ENCODE assay signal across 24 mouse cellular contexts in the genomic region with DNA sequence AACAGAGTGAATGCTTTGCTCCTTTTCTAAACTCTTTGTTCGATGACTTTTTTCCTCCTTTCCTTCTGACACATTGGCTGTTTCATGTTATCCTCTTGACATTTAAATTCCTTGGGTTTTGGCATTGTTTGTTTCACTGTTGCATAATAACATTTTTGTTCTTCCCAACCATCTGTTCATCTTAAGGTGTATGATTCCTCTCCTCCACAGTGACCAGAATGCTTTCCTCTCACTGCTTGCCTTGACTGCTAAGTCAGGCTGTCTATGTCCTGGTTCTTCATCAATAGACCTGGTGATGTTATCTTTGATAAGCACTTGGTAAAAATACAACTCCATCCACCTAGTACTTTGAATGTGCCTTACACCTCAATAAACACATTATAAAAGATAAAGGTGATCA. TPM values are rescaled to one million over a fixed set of nuclear protein-coding genes. Genes with fewer than 3 reads are reported as not detected.
DNase-seq lines count a peak whose midpoint lies in the region; TF ChIP-seq lines count a peak whose summit lies in the region.
"Had no signal": no experiment of that assay in that cellular context is flagged by ENCODE, and none has a peak within 500 bp of the region (broad histone marks: within the 10 kb centered on the region; RNA-seq: fewer than 3 reads in every experiment).

No protein-coding gene starts in this region.

- peak; percentile 91 for DNase-seq in cerebellum, adult 9-10 months
- no peak for DNase-seq in cerebellum, adult 11-12 months
- no peak for DNase-seq in layer of hippocampus, adult 2 months (ENCODE audit: low spot score in 2 of 2)
- DNase-seq in layer of hippocampus, postnatal 36 days = no peak
- peak; percentile 88 for DNase-seq in brain, adult 2 months (ENCODE audit: low read depth, low spot score)
- DNase-seq in gastrocnemius, postnatal 10 days = no peak
- DNase-seq: adrenal gland, adult 2 months; adrenal gland, postnatal 14 days; cerebellum, postnatal 36 days; embryo, embryonic 11 days; gastrocnemius, adult 2 months; gastrocnemius, postnatal 25 days; heart, adult 2 months; heart, postnatal 14 days had no signal

- no peak for TF ChIP-seq CTCF in layer of hippocampus, adult 2 months (conservative IDR thresholded peaks at IDR 0.05)

- H3K27ac ChIP-seq in layer of hippocampus, adult 2 months = peak overlapping the region; percentile 54; the same call in 1 of the 2 replicates
- H3K27ac ChIP-seq: embryonic facial prominence, embryonic 10.5 days; embryonic facial prominence, embryonic 13.5 days; forebrain, embryonic 12.5 days; forebrain, embryonic 15.5 days; gastrocnemius, adult 2 months; heart, adult 2 months; heart, embryonic 10.5 days; heart, embryonic 13.5 days; hindbrain, embryonic 12.5 days; hindbrain, embryonic 15.5 days had no signal

- H3K4me3 ChIP-seq in layer of hippocampus, adult 2 months = no peak overlapping the region
- H3K4me3 ChIP-seq: embryonic facial prominence, embryonic 10.5 days; embryonic facial prominence, embryonic 13.5 days; erythroblast, embryonic 14.5 days; forebrain, embryonic 12.5 days; forebrain, embryonic 15.5 days; gastrocnemius, adult 2 months; heart, adult 2 months; heart, embryonic 10.5 days; heart, embryonic 13.5 days; hindbrain, embryonic 12.5 days; hindbrain, embryonic 15.5 days had no signal

RNA-seq across cellular contexts. Expression of a gene that starts 52.2 kb away (rescaled TPM):
- 100 to 1,000 TPM; 300 to 306 TPM for total RNA-seq in layer of hippocampus, adult 2 months (2021)
- 100 to 1,000 TPM; 293 to 303 TPM for total RNA-seq in layer of hippocampus, postnatal 36 days (2021)
- total RNA-seq in gastrocnemius, postnatal 10 days (2021) = 10 to 100 TPM; 24.6 to 25.4 TPM
- total RNA-seq: MEL had no signal

RNA-seq across cellular contexts. Expression of a gene that starts 52.4 kb away (rescaled TPM):
- 10 to 100 TPM; 14.7 to 15.5 TPM for total RNA-seq in layer of hippocampus, adult 2 months (2021)
- 10 to 100 TPM; 12.3 to 13.9 TPM for total RNA-seq in layer of hippocampus, postnatal 36 days (2021)
- total RNA-seq in gastrocnemius, postnatal 10 days (2021) = under 1 TPM; 0.23 to 0.27 TPM
- total RNA-seq: gastrocnemius, postnatal 25 days; MEL had no signal

Comparison
In these comparisons a context has a peak if more than half of its experiments do, and no peak if none do; other contexts are left out.
1. DNase-seq: peak in cerebellum, adult 9-10 months (single experiment) and brain, adult 2 months (single experiment); none in cerebellum, adult 11-12 months (single experiment), layer of hippocampus, adult 2 months (0 of 2), layer of hippocampus, postnatal 36 days (0 of 2) and gastrocnemius, postnatal 10 days (single experiment).
2. RNA of a gene that starts 52.2 kb away (total RNA-seq): 300 to 306 TPM in layer of hippocampus, adult 2 months and 293 to 303 TPM in layer of hippocampus, postnatal 36 days; 24.6 to 25.4 TPM in gastrocnemius, postnatal 10 days; every median in the first group is over 10 times any median in the second.
3. RNA of a gene that starts 52.4 kb away (total RNA-seq): 14.7 to 15.5 TPM in layer of hippocampus, adult 2 months and 12.3 to 13.9 TPM in layer of hippocampus, postnatal 36 days; 0.23 to 0.27 TPM in gastrocnemius, postnatal 10 days; every median in the first group is over 10 times any median in the second.